Mouse (Mus musculus) heart, embryonic 16.5 days (tissue): ENCODE measurements around the gene Wwc1. TPM values are rescaled to one million over a fixed set of nuclear protein-coding genes. Genes with fewer than 3 reads are reported as not detected.
A peak's percentile ranks its signal among the peaks of the same experiment; 100 is the strongest.
"Not testable (repeated sequence)": the region's sequence is repeated elsewhere in the genome, so short reads cannot be mapped to it uniquely, and the experiment has no call there.

Experiments
- ATAC-seq: fragments of 200-750 bp; cut with Nextera tagmentation; replicated peaks from 2 replicates; pipeline ENCODE4 v1.8.0; 2017; ENCODE audit warnings: moderate number of reproducible peaks; ENCODE audit not compliant: insufficient read depth, low FRiP score; ENCODE audit errors: extremely low read depth
- H3K27ac ChIP-seq: fragments of 300-500 bp; sonication (generic); 2 replicates; pipeline ENCODE4 v1.5.1; 2014; ENCODE audit warnings: mild to moderate bottlenecking, low read length, control low read depth, moderate library complexity
- H3K27me3 ChIP-seq: fragments of 300-500 bp; sonication (generic); 2 replicates; pipeline ENCODE4 v1.6.1; 2014; ENCODE audit warnings: low read length, mixed read lengths; ENCODE audit not compliant: control insufficient read depth, insufficient read depth
- H3K36me3 ChIP-seq: fragments of 300-500 bp; sonication (generic); 2 replicates; pipeline ENCODE4 v1.6.1; 2014; ENCODE audit not compliant: control insufficient read depth, insufficient read depth
- H3K4me1 ChIP-seq: fragments of 300-500 bp; sonication (generic); 2 replicates; pipeline ENCODE4 v1.6.1; 2014; ENCODE audit warnings: low read length, mixed read lengths; ENCODE audit not compliant: control insufficient read depth, insufficient read depth
- H3K4me2 ChIP-seq: fragments of 300-500 bp; sonication (generic); 2 replicates; pipeline ENCODE4 v1.6.1; 2014; ENCODE audit warnings: low read depth, mild to moderate bottlenecking, control low read depth, low read length
- H3K4me3 ChIP-seq: fragments of 300-500 bp; sonication (generic); 2 replicates; pipeline ENCODE4 v1.5.1; 2014; ENCODE audit warnings: mild to moderate bottlenecking, control low read depth, low read length
- H3K9ac ChIP-seq: fragments of 300-500 bp; sonication (generic); 2 replicates; pipeline ENCODE4 v1.6.1; 2014; ENCODE audit warnings: low read length, control low read depth
- H3K9me3 ChIP-seq: fragments of 300-500 bp; sonication (generic); replicated peaks from 2 replicates; pipeline ENCODE4 v1.6.1; 2016; ENCODE audit warnings: low read length; ENCODE audit not compliant: control insufficient read depth
- WGBS: fragments of 180-500 bp; shearing (Covaris S2); extraction: QIAGEN DNeasy Blood & Tissue Kit; methylation state at CpG from one replicate; pipeline ENCODE4 v1.1.7; 2014; 5-methylcytosine and 5-hydroxymethylcytosine counted together
- polyA plus RNA-seq: library from polyadenylated mRNA; unstranded; fragments of >200 nt; fragmentation: Nextera tagmentation; extraction: Ambion mirVana; gene quantifications from 2 replicates; pipeline ENCODE4 v1.2.1, GENCODE M21; 2015

Gene Wwc1
- polyA plus RNA-seq, 1 experiment from 2014 or later = 0.77 TPM

DNA sequence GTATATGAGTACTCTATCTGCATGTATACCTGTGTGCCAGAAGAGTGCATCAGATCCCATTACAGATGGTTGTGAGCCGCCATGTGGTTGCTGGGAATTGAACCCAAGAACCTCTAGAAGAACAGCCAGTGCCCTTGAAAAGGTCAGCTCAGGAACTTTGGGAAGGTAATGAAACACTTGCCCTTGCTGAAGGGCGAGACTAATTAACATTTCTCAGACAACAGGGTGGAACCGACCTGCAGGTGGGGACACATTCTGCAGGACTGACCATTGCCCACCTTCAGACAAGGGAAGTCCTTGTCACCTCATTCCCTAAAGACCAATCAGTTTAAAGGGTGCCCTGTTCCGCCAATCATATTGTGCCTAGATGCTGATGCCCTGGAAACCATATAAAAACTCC is 139.5 kb downstream of the Wwc1 start:
- not testable (repeated sequence) for H3K36me3 ChIP-seq, H3K4me3 ChIP-seq, ATAC-seq, H3K27ac ChIP-seq, H3K27me3 ChIP-seq, H3K4me2 ChIP-seq, H3K4me1 ChIP-seq, H3K9ac ChIP-seq, H3K9me3 ChIP-seq
- WGBS = 87% methylated on average over 4 of the region's 4 CpGs

- 76% methylated on average over 7 of the region's 7 CpGs for WGBS
- no peak for ATAC-seq
- Histone ChIP-seq H3K4me2 (no peak overlapping the region), H3K9me3 (no peaks in the 10 kb centered on the region), H3K4me1 (peaks cover 6% of the 10 kb centered on the region), H3K27ac (no peak overlapping the region), H3K36me3 (no peaks in the 10 kb centered on the region), H3K4me3 (no peak overlapping the region), H3K9ac (no peak overlapping the region), H3K27me3 (no peaks in the 10 kb centered on the region)
Measured at GRCm38 (mm10) chr11:35840282-35840681, 140.0 kb downstream of the Wwc1 start.

DNA sequence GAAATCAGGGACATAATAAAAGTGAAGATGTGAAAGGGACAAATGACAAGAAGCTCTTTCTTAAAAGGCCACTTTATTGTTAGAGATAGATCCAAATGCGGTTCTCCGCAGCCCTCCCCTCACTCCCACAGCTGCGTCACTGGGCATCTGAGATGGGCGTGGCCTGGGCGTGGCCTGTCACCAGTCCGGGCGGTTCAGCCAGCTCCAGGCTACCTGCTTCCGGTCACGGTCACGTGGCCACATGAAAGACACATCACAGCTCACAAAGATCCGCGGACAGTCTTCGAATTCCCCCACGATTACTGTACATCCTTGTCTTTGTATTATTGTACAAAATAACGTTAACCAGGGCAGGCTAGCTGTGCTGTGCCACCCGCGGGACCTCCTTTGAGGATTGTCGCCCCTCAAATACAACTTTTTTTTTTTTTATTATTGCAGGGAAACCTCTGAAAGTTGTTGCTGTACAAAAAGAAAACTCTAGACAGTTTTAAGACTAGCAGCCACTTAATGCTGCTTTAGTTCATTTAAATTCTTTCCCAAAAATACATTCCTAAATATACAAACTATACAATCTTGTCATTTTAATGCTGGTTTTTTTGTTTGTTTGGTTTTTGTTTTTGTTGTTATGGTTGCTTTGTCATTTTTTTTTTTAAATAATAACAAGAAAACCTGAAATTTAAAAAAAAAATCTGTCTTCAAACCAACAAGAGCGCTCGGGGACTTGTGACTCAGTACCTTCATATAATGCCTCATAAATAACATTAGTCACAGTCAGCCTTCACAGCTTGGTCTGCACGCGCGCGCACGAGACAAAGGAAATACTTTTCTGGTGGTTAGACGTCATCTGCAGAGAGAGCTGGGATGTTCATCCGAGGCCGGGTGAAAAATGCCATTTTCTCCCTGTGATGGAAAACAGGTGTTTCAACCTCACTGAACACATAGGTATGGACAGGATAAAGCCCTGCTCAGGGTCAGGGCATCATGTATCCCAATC is 141.7 kb downstream of the Wwc1 start:
- H3K9me3 ChIP-seq = no peaks in the 10 kb centered on the region
- no peaks in the 10 kb centered on the region for H3K36me3 ChIP-seq
- H3K9ac ChIP-seq = peak overlapping the region; percentile 69
- H3K4me3 ChIP-seq = peak overlapping the region; percentile 49
- ATAC-seq = peak; percentile 88
- H3K4me2 ChIP-seq = peak overlapping the region; percentile 84
- WGBS = 26% methylated on average over 28 of the region's 28 CpGs
- peak overlapping the region; percentile 3; the same call in 1 of the 2 replicates for H3K27ac ChIP-seq
- peaks cover 6% of the 10 kb centered on the region for H3K4me1 ChIP-seq
- no peaks in the 10 kb centered on the region for H3K27me3 ChIP-seq

- ATAC-seq = no peak
- Histone ChIP-seq H3K9me3 (no peaks in the 10 kb centered on the region), H3K27me3 (no peaks in the 10 kb centered on the region), H3K4me3 (peak overlapping the region; percentile 49), H3K36me3 (no peaks in the 10 kb centered on the region), H3K9ac (no peak overlapping the region; the same call in 1 of the 2 replicates), H3K4me2 (peak overlapping the region; percentile 84), H3K27ac (no peak overlapping the region), H3K4me1 (peaks cover 15% of the 10 kb centered on the region)
- WGBS = 63% methylated on average over 5 of the region's 5 CpGs
Measured at GRCm38 (mm10) chr11:35837156-35838126, 142.9 kb downstream of the Wwc1 start.

- Histone ChIP-seq H3K4me3 (peak within 1 kb of the TSS; percentile 97), H3K27me3 (no peaks in the 10 kb centered on the region), H3K9ac (peak within 1 kb of the TSS; percentile 89), H3K9me3 (no peaks in the 10 kb centered on the region), H3K4me1 (peaks cover 15% of the 10 kb centered on the region), H3K36me3 (peaks cover 7% of the 10 kb centered on the region), H3K27ac (peak within 1 kb of the TSS; percentile 49), H3K4me2 (peak within 1 kb of the TSS; percentile 87)
- ATAC-seq = peak; percentile 70
- WGBS = 2% methylated on average over 46 of the region's 46 CpGs
Measured at GRCm38 (mm10) chr11:35834022-35834760, 146.1 kb downstream of the Wwc1 start, which contains the start of gene Rars. TSS of gene Rars (minus strand) at chr11:35834506.

- no peaks in the 10 kb centered on the region for H3K27me3 ChIP-seq
- no peaks in the 10 kb centered on the region for H3K9me3 ChIP-seq
- peaks cover 15% of the 10 kb centered on the region for H3K4me1 ChIP-seq
- ATAC-seq = no peak
- H3K4me3 ChIP-seq = peak overlapping the region; percentile 97
- H3K4me2 ChIP-seq = peak overlapping the region; percentile 87
- 70% methylated on average over 6 of the region's 6 CpGs for WGBS
- no peak overlapping the region for H3K27ac ChIP-seq
- peaks cover 11% of the 10 kb centered on the region for H3K36me3 ChIP-seq
- peak overlapping the region; percentile 89 for H3K9ac ChIP-seq
Measured at GRCm38 (mm10) chr11:35833270-35833669, 147.1 kb downstream of the Wwc1 start.

DNA sequence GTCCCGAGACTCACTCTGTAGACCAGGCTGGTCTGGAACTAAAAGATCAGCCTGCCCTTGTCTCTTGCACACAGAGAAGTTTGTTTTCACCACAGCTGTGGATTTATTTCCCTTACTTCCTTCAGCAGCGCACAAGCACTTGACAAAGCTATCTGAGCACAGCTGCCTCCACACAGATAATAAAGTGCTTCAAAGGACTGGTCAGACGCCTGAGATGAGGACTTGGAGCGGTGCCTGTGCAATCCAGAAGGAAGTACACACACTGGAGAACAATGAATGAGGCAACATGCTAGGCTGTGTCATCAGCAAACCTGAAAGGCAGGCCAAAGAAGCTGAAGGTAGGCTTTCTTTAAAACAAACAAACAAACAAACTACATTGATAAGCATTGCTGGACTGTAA is 148.2 kb downstream of the Wwc1 start:
- no peak overlapping the region for H3K27ac ChIP-seq
- H3K4me3 ChIP-seq = no peak overlapping the region
- no peak overlapping the region for H3K4me2 ChIP-seq
- H3K9ac ChIP-seq = no peak overlapping the region
- H3K27me3 ChIP-seq = no peaks in the 10 kb centered on the region
- 49% methylated on average over 4 of the region's 4 CpGs for WGBS
- no peaks in the 10 kb centered on the region for H3K9me3 ChIP-seq
- peaks cover 22% of the 10 kb centered on the region for H3K36me3 ChIP-seq
- H3K4me1 ChIP-seq = peaks cover 10% of the 10 kb centered on the region
- no peak for ATAC-seq

- ATAC-seq = no peak
- H3K27me3 ChIP-seq = no peaks in the 10 kb centered on the region
- WGBS = 91% methylated on average over 6 of the region's 6 CpGs
Measured at GRCm38 (mm10) chr11:35827714-35828113, 152.6 kb downstream of the Wwc1 start.

More at GRCm38 (mm10) chr11:35827714-35828113, 152.6 kb downstream of the Wwc1 start:
- Histone ChIP-seq H3K36me3 (peaks cover 53% of the 10 kb centered on the region), H3K4me1 (0 out of 2 replicates have a peak, but pooled peaks cover 2% of the 10 kb centered on the region), H3K9me3 (no peaks in the 10 kb centered on the region), H3K9ac (no peak overlapping the region), H3K4me3 (no peak overlapping the region), H3K4me2 (no peak overlapping the region), H3K27ac (no peak overlapping the region)
